Mouse (Mus musculus) layer of hippocampus, adult 8-10 months (tissue): Measurements from ENCODE around the gene Rrbp1. TPM values are rescaled to one million over a fixed set of nuclear protein-coding genes. Genes with fewer than 3 reads are reported as not detected.
A peak's percentile ranks its signal among the peaks of the same experiment; 100 is the strongest.

Experiments used
- DNase-seq, 2 experiments: peaks; one replicate each; pipeline ENCODE4 v3.0.0; 2022; ENCODE audit warnings: low spot score in 2 of 2
- total RNA-seq, 4 experiments: library from RNA; stranded (reverse); gene quantifications; 2 replicates each; pipeline ENCODE4 v1.2.4; 2022

The Rrbp1 gene
- total RNA-seq, 4 experiments from 2014 or later, result 46.6 to 98.4 (median 68.6) TPM

- DNase-seq, result no peak
Measured at GRCm38 (mm10) chr2:144006686-144007085, 4.4 kb downstream of the Rrbp1 start.

- DNase-seq, result no peak
Measured at GRCm38 (mm10) chr2:144005166-144005955, 5.7 kb downstream of the Rrbp1 start.

GRCm38 (mm10) chr2:144003544-144003943 is 7.5 kb downstream of the Rrbp1 start:
- no peak for DNase-seq

GRCm38 (mm10) chr2:144002229-144002984 is 8.7 kb downstream of the Rrbp1 start:
- DNase-seq, result no peak

- DNase-seq, result no peak
Measured at GRCm38 (mm10) chr2:143992977-143993376, 18.1 kb downstream of the Rrbp1 start.

GRCm38 (mm10) chr2:143991964-143992672 is 18.9 kb downstream of the Rrbp1 start:
- DNase-seq, result no peak

GRCm38 (mm10) chr2:143990997-143991396 is 20.1 kb downstream of the Rrbp1 start:
- no peak for DNase-seq

GRCm38 (mm10) chr2:143988016-143988415 is 23.0 kb downstream of the Rrbp1 start:
- no peak for DNase-seq

- no peak for DNase-seq
Measured at GRCm38 (mm10) chr2:143987485-143987884, 23.6 kb downstream of the Rrbp1 start.

GRCm38 (mm10) chr2:143983482-143983881 is 27.6 kb downstream of the Rrbp1 start:
- DNase-seq, result no peak

- DNase-seq, result peak; percentile 27 to 44
Measured at GRCm38 (mm10) chr2:143982901-143983300, 28.2 kb downstream of the Rrbp1 start.

- DNase-seq, result no peak
Measured at GRCm38 (mm10) chr2:143982152-143982551, 28.9 kb downstream of the Rrbp1 start.

- DNase-seq, result peak; percentile 39 to 67
Measured at GRCm38 (mm10) chr2:143980781-143981398, 30.2 kb downstream of the Rrbp1 start.

GRCm38 (mm10) chr2:143978444-143979147 is 32.5 kb downstream of the Rrbp1 start:
- DNase-seq, result no peak

- no peak for DNase-seq
Measured at GRCm38 (mm10) chr2:143975146-143975649, 35.9 kb downstream of the Rrbp1 start.

GRCm38 (mm10) chr2:143973161-143973560 is 37.9 kb downstream of the Rrbp1 start:
- no peak for DNase-seq

- no peak for DNase-seq
Measured at GRCm38 (mm10) chr2:143971887-143972286, 39.2 kb downstream of the Rrbp1 start.

GRCm38 (mm10) chr2:143970841-143971240 is 40.2 kb downstream of the Rrbp1 start:
- DNase-seq, result no peak

GRCm38 (mm10) chr2:143969260-143969659 is 41.8 kb downstream of the Rrbp1 start:
- no peak for DNase-seq

GRCm38 (mm10) chr2:143963318-143963717 is 47.7 kb downstream of the Rrbp1 start:
- no peak for DNase-seq

- DNase-seq, result no peak
Measured at GRCm38 (mm10) chr2:143962192-143962591, 48.9 kb downstream of the Rrbp1 start.
